Mouse (Mus musculus) forelimb bud, embryonic 11.5 days (tissue): Measurements from ENCODE around the gene Hist2h2aa1.
"Not testable (repeated sequence)": the region's sequence is repeated elsewhere in the genome, so short reads cannot be mapped to it uniquely, and the experiment has no call there.

Source experiments
- DNase-seq: peaks from one replicate; pipeline ENCODE4 v3.0.0-alpha.2; 2012; ENCODE audit warnings: low read depth, low spot score

Hist2h2aa1 gene

DNA sequence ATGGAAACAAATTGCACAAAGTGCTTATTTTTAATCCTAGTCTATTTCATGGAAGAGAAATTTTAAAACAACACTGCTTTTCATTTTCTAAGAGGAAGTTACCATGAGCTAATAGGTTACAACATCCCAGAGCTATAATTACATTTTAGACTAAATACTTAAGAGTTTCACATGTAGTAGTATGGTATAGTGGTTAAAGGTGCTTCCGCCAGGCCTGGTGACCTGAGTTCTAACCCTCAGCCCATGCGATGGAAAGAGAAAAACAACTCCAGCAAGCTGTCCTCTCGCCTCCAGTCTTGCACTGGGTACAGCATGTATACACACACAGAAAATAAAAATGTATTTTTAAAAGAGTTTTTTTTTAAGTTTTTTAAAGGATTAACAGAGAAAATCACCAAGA, 6.5 kb downstream of the Hist2h2aa1 start:
- DNase-seq, result no peak

DNA sequence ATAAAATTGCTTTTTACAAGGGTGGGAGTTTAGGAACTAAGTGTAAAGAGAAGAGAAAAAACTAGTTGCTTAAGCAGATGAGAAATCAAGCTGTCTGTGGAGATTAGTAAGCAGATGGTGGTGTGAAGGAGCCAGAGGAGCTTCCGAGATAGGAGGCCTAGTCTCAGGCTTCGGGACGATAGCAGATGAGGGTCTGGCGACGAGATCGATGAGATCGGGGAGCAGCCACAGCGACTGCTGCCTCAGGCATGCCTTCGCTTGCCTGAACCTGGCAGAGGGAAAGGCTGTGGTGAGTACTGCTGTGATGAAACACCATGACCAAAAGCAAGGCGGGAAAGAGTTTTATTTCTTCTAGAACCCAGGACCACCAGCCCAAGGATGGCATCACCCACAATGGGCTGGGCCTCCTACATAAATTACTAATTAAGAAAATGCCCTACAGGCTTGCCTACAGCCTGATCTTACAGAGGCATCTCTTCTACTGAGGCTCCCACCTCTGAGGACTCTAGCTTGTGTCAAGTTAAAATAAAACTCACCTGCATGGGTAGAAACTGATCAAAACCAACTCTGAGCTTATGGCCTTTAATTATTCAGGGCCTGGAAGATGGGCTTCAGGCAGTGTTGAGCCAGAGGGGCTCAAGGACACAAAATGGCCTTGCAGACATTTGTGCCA, 9.5 kb downstream of the Hist2h2aa1 start:
- peak; percentile 52 for DNase-seq

DNA sequence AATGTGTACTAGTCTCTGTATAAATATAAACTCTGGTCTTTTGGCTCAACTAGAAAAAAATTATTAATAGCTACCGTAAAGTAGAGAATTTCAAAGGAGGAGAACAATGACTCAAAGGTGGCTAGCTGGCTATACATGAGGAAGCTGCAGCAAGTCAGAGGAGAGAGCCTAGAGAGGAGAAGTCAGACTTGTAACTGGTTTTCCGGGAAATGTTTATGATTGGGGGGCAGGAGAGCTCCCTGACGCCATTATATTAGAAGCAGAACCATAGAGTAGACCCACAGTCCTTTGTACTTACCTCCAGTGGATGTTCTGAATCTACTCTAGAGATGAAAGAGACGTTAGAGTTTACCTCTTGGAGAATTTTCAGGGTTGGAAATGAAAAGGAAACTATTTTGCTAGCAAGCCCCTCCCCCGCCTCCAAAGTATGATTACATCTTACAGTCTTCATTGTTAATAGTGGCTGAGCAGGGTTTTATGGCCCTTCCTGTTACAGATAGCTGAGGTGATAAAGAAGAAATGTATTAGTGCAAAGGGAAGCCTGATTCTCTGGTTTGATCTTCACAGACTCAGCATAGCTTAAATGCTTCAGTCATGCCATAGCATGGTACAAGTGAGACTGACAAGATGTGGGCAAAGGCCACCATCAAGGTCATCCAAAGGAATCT, 10.8 kb downstream of the Hist2h2aa1 start:
- DNase-seq, result no peak

DNA sequence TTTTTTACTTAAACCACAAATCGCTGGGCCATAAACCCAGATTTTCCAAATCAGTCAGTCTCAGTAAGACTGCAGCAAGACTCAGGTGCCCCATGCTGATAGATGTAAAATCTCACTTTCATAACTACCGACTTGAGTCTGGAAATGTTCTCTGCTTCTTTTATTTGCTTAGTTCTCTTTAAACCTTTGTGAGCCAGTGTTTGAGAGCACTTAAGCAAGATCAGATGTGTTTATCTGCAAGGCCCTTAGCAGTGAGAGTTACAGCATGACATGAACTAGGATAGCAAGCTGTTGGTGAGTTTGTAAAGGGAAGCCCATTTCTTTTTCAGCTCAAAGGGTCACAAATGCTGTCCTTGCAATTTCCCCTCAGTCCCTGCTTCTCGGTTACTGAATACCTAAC, 11.9 kb downstream of the Hist2h2aa1 start:
- no peak for DNase-seq

DNA sequence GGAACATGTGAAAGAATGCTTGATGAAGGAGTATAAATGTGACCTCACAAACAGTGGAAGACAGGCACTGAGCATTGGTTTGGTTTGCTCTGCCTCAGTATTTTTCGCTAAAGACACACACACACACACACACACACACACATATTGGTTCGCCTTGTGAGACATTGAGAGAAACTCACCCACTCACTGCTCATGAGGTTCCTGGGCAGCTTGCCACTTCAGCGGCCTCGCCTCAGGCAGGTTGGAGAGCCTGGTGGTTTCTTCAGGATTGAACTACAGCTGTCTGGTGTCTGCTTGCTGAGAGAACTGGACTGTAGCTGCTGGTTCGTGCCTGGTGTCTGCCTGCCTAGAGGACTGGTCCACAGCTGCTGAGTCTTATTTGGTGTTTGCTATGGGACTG, 14.9 kb downstream of the Hist2h2aa1 start:
- no peak for DNase-seq

DNA sequence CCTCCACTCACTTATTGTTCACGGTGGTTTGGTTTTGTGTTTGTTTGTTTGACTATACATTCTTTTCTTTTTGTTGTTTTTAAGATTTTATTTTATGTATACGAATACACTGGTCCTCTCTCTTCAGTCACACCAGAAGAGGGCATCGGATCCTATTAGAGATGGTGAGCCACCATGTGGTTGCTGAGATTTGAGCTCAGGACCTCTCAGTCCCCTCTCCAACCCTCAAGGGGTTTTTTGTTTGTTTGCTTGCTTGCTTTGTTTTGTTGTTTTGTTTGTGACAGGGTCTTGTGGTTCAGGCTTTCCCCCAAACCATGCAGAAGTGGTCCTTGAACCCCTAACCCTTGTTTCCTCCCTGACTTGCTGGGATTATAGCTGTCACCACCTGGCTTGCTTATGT, 16.3 kb downstream of the Hist2h2aa1 start:
- DNase-seq, result no peak

DNA sequence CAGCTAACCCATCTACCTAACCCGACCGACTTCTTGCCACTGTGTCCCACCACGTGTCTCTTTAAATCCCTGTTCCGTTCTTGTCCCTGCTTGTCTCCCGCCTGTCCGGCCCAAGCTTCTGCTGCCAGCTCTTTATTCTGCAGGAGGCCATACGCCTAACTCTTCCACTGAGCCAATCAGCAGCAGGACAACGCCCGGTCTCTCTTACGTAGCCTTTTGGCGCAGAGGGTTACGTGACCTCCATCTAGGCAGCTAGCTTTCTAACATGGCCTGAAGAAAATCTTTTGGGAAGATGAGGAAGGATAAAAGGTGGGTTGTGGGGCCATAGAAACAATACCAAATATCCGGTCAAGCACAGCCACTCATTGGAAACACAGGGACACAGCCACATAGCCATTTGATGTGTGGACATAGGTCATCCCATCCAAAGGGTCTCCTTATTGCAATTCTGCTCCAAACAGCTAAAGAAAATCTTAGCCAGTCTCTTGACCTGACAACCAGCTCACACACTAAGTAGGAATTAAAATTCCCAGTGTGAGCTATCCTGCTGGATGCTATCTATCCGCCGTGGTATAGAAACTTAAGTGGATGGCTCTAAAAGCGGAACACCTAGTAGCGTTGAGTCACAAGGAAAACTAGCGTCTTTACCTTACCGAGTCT, 17.0 kb downstream of the Hist2h2aa1 start:
- peak; percentile 83 for DNase-seq

DNA sequence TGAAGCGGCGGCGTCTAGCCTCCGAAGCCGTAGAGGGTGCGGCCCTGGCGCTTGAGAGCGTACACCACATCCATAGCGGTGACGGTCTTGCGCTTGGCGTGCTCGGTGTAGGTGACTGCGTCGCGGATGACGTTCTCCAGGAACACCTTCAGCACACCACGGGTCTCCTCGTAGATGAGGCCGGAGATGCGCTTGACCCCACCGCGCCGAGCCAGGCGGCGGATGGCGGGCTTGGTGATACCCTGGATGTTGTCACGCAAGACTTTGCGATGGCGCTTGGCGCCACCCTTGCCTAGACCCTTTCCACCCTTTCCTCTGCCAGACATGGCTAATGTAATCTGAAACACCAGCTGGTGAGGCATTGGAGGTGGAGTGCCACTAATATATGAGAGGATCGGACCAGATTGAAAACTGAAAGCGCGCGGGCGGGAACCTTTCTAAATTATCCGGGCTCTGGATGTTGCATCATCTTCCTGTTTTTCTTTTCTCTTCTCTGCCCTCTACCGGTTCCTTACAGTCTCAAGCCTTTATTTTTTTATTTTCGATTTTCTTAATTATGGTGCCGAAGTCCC, 17.8 kb downstream of the Hist2h2aa1 start, which contains the start of gene Hist2h4:
Hist2h4 (minus strand) TSS at position 333 of the 572 bp plus-strand sequence.
- peak; percentile 96 for DNase-seq

DNA sequence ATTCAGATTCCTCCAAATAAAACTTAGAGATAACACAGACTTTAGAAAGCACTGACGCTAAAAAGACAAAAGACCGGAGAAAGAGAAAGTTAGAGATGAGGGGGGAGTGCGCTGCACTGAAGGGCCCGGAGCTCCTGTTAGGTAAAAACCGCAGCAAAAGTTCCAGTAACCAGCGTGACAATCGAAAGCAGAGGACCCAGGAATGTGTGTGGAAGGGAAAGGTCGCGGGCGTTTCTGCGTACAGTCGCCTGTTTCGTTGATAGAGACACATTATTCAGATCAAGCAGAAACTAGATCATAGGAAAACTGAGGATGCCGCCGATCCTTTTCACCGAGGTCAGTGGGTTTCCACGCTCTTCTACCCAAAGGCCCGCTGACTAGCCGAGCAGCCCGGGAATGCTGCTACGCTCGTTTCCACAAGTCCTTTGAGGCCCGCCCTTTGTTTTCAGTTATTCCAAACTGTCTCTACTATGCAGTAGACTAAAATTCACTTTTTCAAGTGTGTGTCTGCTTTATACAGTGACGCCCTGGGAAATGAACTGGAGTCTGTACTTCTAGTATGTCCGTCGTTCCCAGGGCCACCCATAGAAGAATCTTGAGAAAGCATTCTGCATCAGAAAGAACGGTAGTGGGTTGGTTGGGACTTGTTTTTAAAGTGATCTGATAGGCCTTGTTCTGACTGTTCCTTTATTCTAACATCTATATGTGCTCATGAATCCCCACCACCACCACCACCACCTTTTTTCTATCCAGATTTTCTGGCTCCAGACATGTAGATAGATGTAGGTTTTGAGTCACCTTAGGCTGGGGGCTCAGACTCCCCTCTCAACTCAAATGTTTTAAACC, 18.5 kb downstream of the Hist2h2aa1 start:
- DNase-seq, result peak; percentile 46

DNA sequence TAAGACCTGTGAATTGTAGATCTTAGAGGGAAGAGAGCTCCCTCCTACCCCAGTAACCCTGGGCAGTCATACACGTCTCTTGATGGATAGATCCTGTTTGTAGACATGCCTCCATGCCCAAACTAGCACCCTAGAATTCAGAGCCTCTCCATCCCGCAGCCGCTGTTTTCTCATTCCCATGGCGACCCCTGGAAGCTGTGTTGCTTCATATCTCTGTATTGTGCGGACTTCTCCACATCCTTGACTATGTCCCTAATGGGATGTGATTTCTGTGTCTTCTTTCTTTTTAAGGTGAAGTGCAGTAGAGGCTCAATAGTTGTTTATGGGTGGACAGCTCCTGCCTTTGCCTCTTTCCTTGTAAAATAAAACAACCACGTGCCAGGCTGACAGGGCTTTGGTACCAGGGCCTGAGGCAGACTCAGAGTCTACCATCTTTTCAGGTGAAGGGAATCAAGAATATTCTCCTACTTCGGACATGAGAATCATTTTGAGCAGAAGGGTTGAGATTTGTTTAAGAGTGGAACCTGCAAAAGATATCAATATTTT, 19.2 kb downstream of the Hist2h2aa1 start:
- DNase-seq, result no peak

DNA sequence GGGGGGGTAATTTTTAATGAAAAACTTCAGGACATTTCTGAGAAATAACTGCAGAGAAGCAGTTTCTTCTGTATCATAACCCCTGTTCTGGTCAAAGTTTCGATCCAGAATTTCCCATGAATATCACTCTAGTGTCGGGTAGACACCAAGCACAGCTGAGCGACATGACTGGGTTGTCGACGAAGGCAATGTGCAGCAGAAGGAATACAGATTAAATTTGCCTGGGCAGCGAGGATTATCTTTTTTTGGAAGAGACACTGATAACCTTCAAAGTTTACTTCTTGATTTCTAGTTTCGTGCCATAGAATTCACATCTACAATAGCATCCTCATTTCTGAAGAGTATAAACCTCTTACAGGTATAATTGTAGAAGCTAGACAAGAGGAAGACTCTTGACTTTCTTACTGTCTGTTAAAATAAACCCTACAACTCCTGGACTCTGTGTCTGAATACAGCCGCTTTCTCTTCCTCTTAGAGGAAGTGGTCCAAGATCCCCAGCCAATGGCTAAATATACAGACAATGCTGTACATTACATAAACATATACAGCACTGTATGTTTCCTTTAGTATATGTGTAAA, 20.9 kb downstream of the Hist2h2aa1 start:
- no peak for DNase-seq

DNA sequence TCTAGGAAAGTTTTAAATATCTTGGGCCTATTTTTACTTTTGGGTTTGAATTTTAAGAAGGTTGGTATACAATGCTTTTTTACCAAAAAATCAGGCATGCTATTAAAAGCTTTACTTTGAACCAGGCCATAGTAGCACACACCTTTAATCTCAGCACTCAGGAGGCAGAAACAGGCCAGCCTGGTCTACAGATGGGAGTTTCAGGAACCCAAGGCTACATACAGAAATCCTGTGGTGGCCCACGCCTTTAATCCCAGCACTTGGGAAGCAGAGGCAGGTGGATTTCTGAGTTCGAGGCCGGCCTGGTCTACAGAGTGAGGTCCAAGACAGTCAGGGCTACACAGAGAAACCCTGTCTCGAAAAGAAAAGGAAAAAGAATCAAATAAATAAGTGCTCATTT, 22.2 kb downstream of the Hist2h2aa1 start:
- DNase-seq, result no peak

DNA sequence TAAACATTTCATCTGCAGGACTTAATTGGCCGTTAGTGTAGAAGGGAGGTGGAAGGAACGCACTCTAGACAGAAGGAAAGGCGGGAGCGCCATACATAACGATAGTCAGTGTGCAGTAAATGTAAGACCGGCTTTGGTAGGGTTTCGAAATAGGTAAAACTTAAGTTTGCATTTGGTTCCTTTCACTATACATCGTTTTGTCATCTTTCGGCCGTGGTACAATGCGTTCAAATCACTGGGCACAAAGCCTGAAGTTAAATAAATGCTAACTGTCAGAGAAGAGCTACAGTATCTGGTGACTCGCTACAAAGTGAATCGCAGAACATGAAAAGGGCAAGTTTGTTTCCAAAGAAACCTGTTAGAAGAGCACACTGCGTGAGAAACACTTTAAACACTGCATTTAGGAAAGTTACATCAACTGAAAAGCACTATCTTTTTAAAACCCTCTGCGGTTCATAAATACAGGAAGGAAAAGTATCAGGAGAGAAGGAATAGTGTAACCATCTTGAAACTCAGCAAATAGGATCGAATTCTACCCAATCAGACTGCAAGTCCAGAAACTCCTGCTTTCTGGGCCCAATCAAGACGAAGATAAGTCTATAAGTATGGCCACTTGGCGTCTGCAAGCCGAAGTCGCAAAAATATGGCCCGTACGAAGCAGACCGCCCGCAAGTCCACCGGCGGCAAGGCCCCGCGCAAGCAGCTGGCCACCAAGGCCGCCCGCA, 22.9 kb downstream of the Hist2h2aa1 start, which contains the start of gene Hist2h3b:
Hist2h3b (plus strand) TSS at position 604 of the 725 bp plus-strand sequence.
- DNase-seq, result peak; percentile 90

DNA sequence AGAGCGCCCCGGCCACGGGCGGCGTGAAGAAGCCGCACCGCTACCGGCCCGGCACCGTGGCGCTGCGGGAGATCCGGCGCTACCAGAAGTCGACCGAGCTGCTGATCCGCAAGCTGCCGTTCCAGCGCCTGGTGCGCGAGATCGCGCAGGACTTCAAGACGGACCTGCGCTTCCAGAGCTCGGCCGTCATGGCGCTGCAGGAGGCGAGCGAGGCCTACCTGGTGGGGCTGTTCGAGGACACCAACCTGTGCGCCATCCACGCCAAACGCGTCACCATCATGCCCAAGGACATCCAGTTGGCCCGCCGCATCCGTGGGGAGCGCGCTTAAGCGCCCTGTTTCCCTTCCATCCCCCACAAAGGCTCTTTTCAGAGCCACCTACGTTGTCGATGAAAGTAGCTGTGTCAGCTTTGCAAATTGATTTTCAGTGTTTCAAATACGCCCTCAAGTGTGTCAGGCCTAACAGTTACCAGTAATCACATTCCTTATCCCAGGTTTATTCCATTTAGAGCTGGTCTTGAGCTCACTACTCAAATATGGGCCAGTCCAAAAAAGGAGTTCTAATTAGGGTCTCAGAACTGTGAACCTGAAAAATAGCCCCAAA, 23.6 kb downstream of the Hist2h2aa1 start:
- not testable (repeated sequence) for DNase-seq

DNA sequence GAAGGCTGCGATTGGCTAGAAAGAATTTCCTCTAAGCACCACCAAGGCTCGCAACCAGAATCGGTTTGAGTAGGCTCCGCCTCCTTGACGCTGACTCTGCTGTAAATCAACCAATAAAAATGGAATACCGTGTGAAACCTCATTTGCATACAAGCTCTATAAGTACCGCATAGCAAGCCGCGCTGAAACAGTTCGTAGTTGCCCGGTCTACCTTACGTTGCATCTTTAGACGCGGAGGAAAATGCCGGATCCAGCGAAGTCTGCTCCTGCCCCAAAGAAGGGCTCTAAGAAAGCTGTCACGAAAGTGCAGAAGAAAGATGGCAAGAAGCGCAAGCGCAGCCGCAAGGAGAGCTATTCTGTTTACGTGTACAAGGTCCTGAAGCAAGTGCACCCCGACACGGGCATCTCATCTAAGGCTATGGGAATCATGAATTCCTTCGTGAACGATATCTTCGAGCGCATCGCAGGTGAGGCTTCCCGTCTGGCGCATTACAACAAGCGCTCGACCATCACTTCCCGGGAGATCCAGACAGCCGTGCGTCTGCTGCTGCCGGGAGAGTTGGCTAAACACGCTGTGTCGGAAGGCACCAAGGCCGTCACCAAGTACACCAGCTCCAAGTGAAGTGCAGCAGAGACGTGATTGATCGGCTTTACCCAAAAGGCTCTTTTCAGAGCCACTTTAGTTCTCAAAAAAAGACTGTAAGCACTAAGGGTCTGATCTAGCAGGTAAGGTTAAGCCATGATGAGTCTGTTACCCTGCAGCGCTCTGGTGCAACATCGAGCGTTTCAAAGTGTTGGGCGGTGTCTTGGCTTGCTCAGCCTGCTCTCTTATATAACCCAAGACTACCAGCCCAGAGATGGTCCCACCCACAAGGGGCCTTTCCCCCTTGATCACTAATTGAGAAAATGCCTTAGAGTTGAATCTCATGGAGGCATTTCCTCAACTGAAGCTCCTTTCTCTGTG, 24.5 kb downstream of the Hist2h2aa1 start, which contains the start of gene Hist2h2bb:
Hist2h2bb (plus strand) TSS at position 242 of the 964 bp plus-strand sequence.
- DNase-seq, result peak; percentile 99

DNA sequence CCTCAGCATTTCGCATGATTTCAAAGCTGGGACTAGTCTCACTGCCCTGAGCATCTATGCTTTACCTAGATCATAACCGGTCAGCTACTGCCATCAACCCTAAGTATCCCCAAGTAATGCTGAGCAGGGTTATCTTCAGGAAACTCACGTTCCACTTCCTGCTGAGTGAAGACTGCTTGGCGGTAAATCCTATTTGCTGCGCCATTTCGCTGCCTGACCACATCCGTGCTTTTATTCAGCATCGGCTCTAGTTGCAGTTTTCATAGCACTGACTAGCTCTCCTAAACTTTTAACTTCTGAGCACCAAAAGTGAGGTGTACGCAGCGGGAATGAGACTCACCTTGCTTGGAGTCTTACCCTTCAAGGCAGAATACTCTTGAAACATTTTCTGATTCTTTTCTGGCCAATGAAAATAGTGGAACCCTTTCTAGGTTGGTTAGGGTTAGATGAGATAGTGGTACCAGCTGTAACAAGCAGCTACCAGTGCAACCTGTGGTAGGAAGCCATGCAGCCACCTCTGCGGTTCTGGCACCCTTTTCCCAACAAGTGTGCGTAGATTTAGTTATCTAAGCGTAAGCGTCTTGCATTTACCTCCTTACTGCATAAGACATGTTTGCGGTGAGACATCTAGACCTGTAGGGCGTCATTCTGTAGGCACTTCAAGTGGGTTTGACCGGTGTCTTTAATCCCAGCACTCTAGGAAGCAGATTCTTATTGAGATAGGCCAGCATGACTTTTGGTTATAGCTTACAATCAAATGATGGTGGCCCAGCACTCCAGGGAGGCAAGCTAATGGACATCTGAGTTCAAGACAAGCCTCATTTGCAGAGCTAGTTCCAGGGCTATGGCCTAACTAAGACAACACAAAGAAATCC, 28.5 kb downstream of the Hist2h2aa1 start:
- DNase-seq, result peak; percentile 52

DNA sequence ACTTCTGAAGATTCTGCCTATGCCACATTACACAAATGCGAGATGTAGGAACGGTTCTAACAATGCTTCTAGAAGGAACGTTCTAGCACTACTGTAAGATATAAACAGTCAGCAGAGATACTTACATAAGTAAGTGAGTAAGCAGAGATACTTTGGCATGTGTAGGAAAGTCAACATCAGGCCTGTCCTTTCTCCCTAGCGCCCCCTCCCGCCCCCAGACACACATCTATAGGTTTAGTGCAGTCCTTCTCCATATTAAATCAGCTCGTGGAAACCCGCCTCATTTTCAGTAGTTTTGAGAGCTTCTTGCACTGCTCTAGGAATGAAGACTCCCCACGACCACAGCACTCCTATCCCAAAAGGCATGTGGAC, 32.1 kb downstream of the Hist2h2aa1 start:
- DNase-seq, result no peak
